Mouse (Mus musculus): ENCODE measurements around the gene Glcci1.

The Glcci1 gene

GRCm38 (mm10) chr6:8489938-8490585, 19.3 kb upstream of the Glcci1 start:
- in situ Hi-C loops (cut with MboI; ENCODE audit: low pct_unique_long_range_greater_than_20kb in 1 of 2, low sequenced_read_pairs in 2 of 2, unreplicated experiment in 1 of 2), result no loop called here

GRCm38 (mm10) chr6:8492248-8492647, 17.2 kb upstream of the Glcci1 start:
- in situ Hi-C loops (cut with MboI; ENCODE audit: low pct_unique_long_range_greater_than_20kb in 1 of 2, low sequenced_read_pairs in 2 of 2, unreplicated experiment in 1 of 2), result no loop called here

- in situ Hi-C loops (cut with MboI; ENCODE audit: low pct_unique_long_range_greater_than_20kb in 1 of 2, low sequenced_read_pairs in 2 of 2, unreplicated experiment in 1 of 2), result no loop called here
These were observed 14.1 kb upstream of the Glcci1 start for GRCm38 (mm10) chr6:8495109-8495826.

GRCm38 (mm10) chr6:8495827-8496222, 13.6 kb upstream of the Glcci1 start:
- in situ Hi-C loops (cut with MboI; ENCODE audit: low pct_unique_long_range_greater_than_20kb in 1 of 2, low sequenced_read_pairs in 2 of 2, unreplicated experiment in 1 of 2), result no loop called here

- in situ Hi-C loops (cut with MboI; ENCODE audit: low pct_unique_long_range_greater_than_20kb in 1 of 2, low sequenced_read_pairs in 2 of 2, unreplicated experiment in 1 of 2), result no loop called here
These were observed 12.0 kb upstream of the Glcci1 start for GRCm38 (mm10) chr6:8497234-8497867.

GRCm38 (mm10) chr6:8497868-8498257, 11.5 kb upstream of the Glcci1 start:
- in situ Hi-C loops (cut with MboI; ENCODE audit: low pct_unique_long_range_greater_than_20kb in 1 of 2, low sequenced_read_pairs in 2 of 2, unreplicated experiment in 1 of 2), result no loop called here

GRCm38 (mm10) chr6:8498961-8499360, 10.4 kb upstream of the Glcci1 start:
- in situ Hi-C loops (cut with MboI; ENCODE audit: low pct_unique_long_range_greater_than_20kb in 1 of 2, low sequenced_read_pairs in 2 of 2, unreplicated experiment in 1 of 2), result no loop called here

GRCm38 (mm10) chr6:8503953-8504352, 5.4 kb upstream of the Glcci1 start:
- in situ Hi-C loops (cut with MboI; ENCODE audit: low pct_unique_long_range_greater_than_20kb in 1 of 2, low sequenced_read_pairs in 2 of 2, unreplicated experiment in 1 of 2), result no loop called here

GRCm38 (mm10) chr6:8504521-8505228, 4.7 kb upstream of the Glcci1 start:
- in situ Hi-C loops (cut with MboI; ENCODE audit: low pct_unique_long_range_greater_than_20kb in 1 of 2, low sequenced_read_pairs in 2 of 2, unreplicated experiment in 1 of 2), result no loop called here

- in situ Hi-C loops (cut with MboI; ENCODE audit: low pct_unique_long_range_greater_than_20kb in 1 of 2, low sequenced_read_pairs in 2 of 2, unreplicated experiment in 1 of 2), result no loop called here
These were observed 2.8 kb upstream of the Glcci1 start for GRCm38 (mm10) chr6:8506631-8507030.

- in situ Hi-C loops (cut with MboI; ENCODE audit: low pct_unique_long_range_greater_than_20kb in 1 of 2, low sequenced_read_pairs in 2 of 2, unreplicated experiment in 1 of 2), result no loop called here
These were observed 390 bp upstream of the Glcci1 start for GRCm38 (mm10) chr6:8508883-8509536.

GRCm38 (mm10) chr6:8509961-8510863, 812 bp downstream of the Glcci1 start:
- in situ Hi-C loops (cut with MboI; ENCODE audit: low pct_unique_long_range_greater_than_20kb in 1 of 2, low sequenced_read_pairs in 2 of 2, unreplicated experiment in 1 of 2), result no loop called here

GRCm38 (mm10) chr6:8510864-8511428, 1.5 kb downstream of the Glcci1 start:
- in situ Hi-C loops (cut with MboI; ENCODE audit: low pct_unique_long_range_greater_than_20kb in 1 of 2, low sequenced_read_pairs in 2 of 2, unreplicated experiment in 1 of 2), result no loop called here

- in situ Hi-C loops (cut with MboI; ENCODE audit: low pct_unique_long_range_greater_than_20kb in 1 of 2, low sequenced_read_pairs in 2 of 2, unreplicated experiment in 1 of 2), result no loop called here
These were observed 2.0 kb downstream of the Glcci1 start for GRCm38 (mm10) chr6:8511447-8511846.

GRCm38 (mm10) chr6:8512416-8512815, 3.0 kb downstream of the Glcci1 start:
- in situ Hi-C loops (cut with MboI; ENCODE audit: low pct_unique_long_range_greater_than_20kb in 1 of 2, low sequenced_read_pairs in 2 of 2, unreplicated experiment in 1 of 2), result no loop called here

GRCm38 (mm10) chr6:8519687-8520086, 10.3 kb downstream of the Glcci1 start:
- in situ Hi-C loops (cut with MboI; ENCODE audit: low pct_unique_long_range_greater_than_20kb in 1 of 2, low sequenced_read_pairs in 2 of 2, unreplicated experiment in 1 of 2), result no loop called here

- in situ Hi-C loops (cut with MboI; ENCODE audit: low pct_unique_long_range_greater_than_20kb in 1 of 2, low sequenced_read_pairs in 2 of 2, unreplicated experiment in 1 of 2), result no loop called here
These were observed 11.8 kb downstream of the Glcci1 start for GRCm38 (mm10) chr6:8521231-8521630.
